Mouse (Mus musculus): ENCODE measurements around the gene Cir1. TPM values are rescaled to one million over a fixed set of nuclear protein-coding genes. Genes with fewer than 3 reads are reported as not detected.

Gene Cir1
- polyA plus RNA-seq, 1 experiment = 24.1 TPM

GRCm38 (mm10) chr2:73313117-73313501 is 608 bp upstream of the Cir1 start:
- Histone ChIP-seq H3K4me3 (ENCODE audit: insufficient read depth, low read length) (peak overlapping the region; percentile 96), H3K27ac (ENCODE audit: insufficient read depth, low read depth, low read length) (peak overlapping the region; percentile 87), H3K4me1 (ENCODE audit: control insufficient read depth, insufficient read depth, low read length) (peaks cover 12% of the 10 kb centered on the region)
- no peak for TF ChIP-seq CTCF (IDR thresholded peaks at IDR 0.05; ENCODE audit: low read depth, low read length)

DNA sequence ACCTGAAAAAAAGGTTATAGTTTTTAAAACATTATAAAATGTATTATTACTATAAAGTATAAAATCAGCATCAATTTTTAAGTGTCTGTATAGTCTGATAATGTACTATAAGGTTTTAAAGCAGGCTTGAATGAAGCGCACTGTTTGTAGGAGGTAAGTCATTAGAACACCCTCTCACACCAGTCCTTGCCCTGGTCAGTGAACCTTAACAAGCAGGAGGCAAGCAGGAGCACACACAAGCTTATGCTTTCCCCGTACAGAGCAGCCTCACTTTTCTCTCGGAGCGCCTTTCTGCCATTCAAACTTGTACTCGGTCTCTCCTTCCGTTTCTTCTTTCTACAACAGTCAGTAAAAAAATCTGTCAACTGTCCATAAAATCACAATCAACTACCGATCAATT is 6.5 kb downstream of the Cir1 start:
- peaks cover 5% of the 10 kb centered on the region; the same call in 1 of the 2 replicates for H3K4me1 ChIP-seq (ENCODE audit: control insufficient read depth, insufficient read depth, low read length)
- H3K4me3 ChIP-seq (ENCODE audit: insufficient read depth, low read length) = no peak overlapping the region
- no peak overlapping the region for H3K27ac ChIP-seq (ENCODE audit: insufficient read depth, low read depth, low read length)
- TF ChIP-seq POLR2A (IDR thresholded peaks at IDR 0.05; ENCODE audit: borderline replicate concordance, low read depth, low read length) (no peak), CTCF (IDR thresholded peaks at IDR 0.05; ENCODE audit: low read depth, low read length) (no peak)

- H3K27ac ChIP-seq (ENCODE audit: insufficient read depth, low read depth, low read length) = no peak overlapping the region
- H3K4me3 ChIP-seq (ENCODE audit: insufficient read depth, low read length) = no peak overlapping the region
- 0 out of 2 replicates have a peak, but pooled peaks cover 2% of the 10 kb centered on the region for H3K4me1 ChIP-seq (ENCODE audit: control insufficient read depth, insufficient read depth, low read length)
- TF ChIP-seq CTCF (IDR thresholded peaks at IDR 0.05; ENCODE audit: low read depth, low read length) (no peak), POLR2A (IDR thresholded peaks at IDR 0.05; ENCODE audit: borderline replicate concordance, low read depth, low read length) (no peak)
Measured at GRCm38 (mm10) chr2:73304506-73304905, 8.0 kb downstream of the Cir1 start.

GRCm38 (mm10) chr2:73302722-73303121 is 9.8 kb downstream of the Cir1 start:
- Histone ChIP-seq H3K4me1 (ENCODE audit: control insufficient read depth, insufficient read depth, low read length) (0 out of 2 replicates have a peak, but pooled peaks cover 2% of the 10 kb centered on the region), H3K4me3 (ENCODE audit: insufficient read depth, low read length) (no peak overlapping the region), H3K27ac (ENCODE audit: insufficient read depth, low read depth, low read length) (no peak overlapping the region)
- TF ChIP-seq CTCF (IDR thresholded peaks at IDR 0.05; ENCODE audit: low read depth, low read length) = no peak
- no peak for TF ChIP-seq POLR2A (IDR thresholded peaks at IDR 0.05; ENCODE audit: borderline replicate concordance, low read depth, low read length)

- no peak overlapping the region for H3K4me3 ChIP-seq (ENCODE audit: insufficient read depth, low read length)
- H3K27ac ChIP-seq (ENCODE audit: insufficient read depth, low read depth, low read length) = no peak overlapping the region
- TF ChIP-seq CTCF (IDR thresholded peaks at IDR 0.05; ENCODE audit: low read depth, low read length) (no peak), POLR2A (IDR thresholded peaks at IDR 0.05; ENCODE audit: borderline replicate concordance, low read depth, low read length) (no peak)
- H3K4me1 ChIP-seq (ENCODE audit: control insufficient read depth, insufficient read depth, low read length) = 0 out of 2 replicates have a peak, but pooled peaks cover 2% of the 10 kb centered on the region
Measured at GRCm38 (mm10) chr2:73301979-73302378, 10.5 kb downstream of the Cir1 start.

DNA sequence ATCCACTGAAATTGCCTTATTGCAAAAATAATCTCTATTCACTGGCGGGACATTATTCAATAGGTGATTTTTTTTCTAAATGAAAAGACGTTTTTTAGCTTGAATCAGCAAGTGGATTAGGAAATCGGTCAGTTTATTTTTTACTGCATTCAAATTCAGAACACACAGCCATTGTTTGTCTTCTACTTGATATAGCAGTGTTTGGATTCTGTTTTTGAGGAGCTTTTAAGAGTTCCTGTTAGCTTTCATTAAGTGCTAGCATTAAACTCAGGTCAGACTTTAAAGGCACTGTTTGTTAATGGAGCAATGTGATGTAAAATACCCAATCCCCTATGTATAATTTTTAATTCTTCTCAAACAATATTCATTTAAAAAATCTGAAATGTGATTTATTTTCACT is 13.7 kb downstream of the Cir1 start:
- H3K4me1 ChIP-seq (ENCODE audit: control insufficient read depth, insufficient read depth, low read length) = no peaks in the 10 kb centered on the region
- H3K4me3 ChIP-seq (ENCODE audit: insufficient read depth, low read length) = no peak overlapping the region
- no peak overlapping the region for H3K27ac ChIP-seq (ENCODE audit: insufficient read depth, low read depth, low read length)
- TF ChIP-seq CTCF (IDR thresholded peaks at IDR 0.05; ENCODE audit: low read depth, low read length) (no peak), POLR2A (IDR thresholded peaks at IDR 0.05; ENCODE audit: borderline replicate concordance, low read depth, low read length) (no peak)

- Histone ChIP-seq H3K4me1 (ENCODE audit: control insufficient read depth, insufficient read depth, low read length) (no peaks in the 10 kb centered on the region), H3K27ac (ENCODE audit: insufficient read depth, low read depth, low read length) (no peak overlapping the region), H3K4me3 (ENCODE audit: insufficient read depth, low read length) (no peak overlapping the region)
- TF ChIP-seq CTCF (IDR thresholded peaks at IDR 0.05; ENCODE audit: low read depth, low read length) (no peak), POLR2A (IDR thresholded peaks at IDR 0.05; ENCODE audit: borderline replicate concordance, low read depth, low read length) (no peak)
Measured at GRCm38 (mm10) chr2:73298154-73298553, 14.3 kb downstream of the Cir1 start.

DNA sequence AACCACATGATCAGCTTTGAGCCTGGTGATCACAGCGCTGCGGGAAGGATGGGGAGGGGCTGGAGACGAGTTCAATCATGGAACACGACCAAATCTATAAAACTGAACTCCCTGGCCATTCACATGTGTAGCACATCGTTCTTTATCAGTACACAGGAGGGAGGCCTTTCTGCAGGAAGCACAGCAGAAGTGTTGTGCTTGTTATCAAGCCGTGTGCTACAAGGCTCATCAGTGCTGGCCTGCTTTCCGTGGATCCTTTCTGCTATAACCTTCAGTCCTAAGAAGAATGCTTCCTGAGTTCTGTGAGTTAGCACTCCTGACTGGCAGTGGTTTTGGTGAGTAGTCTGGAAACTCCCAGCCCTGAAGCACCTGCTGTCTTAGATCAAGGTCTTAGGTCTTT is 17.5 kb downstream of the Cir1 start:
- Histone ChIP-seq H3K4me1 (ENCODE audit: control insufficient read depth, insufficient read depth, low read length) (no peaks in the 10 kb centered on the region), H3K27ac (ENCODE audit: insufficient read depth, low read depth, low read length) (no peak overlapping the region), H3K4me3 (ENCODE audit: insufficient read depth, low read length) (no peak overlapping the region)
- TF ChIP-seq POLR2A (IDR thresholded peaks at IDR 0.05; ENCODE audit: borderline replicate concordance, low read depth, low read length) (no peak), CTCF (IDR thresholded peaks at IDR 0.05; ENCODE audit: low read depth, low read length) (no peak)

DNA sequence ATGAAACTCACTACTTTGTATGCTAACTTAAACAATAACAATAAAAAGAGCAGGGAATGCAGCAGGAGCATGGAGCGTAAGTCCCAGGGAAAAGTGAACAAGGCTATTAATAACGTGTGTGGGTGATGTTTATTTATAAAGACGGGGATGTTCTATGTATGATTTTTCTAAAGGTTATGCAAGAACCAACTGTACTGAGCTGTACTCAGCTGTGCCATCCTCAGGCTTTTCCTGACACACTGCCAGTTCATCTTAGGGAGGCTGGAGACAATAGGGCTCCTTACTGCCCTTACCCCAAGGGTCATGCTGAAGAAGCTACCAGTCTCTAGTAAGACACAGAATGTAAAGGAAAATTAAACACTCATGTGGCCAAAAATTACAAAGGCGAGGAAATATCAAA is 21.4 kb downstream of the Cir1 start:
- no peak overlapping the region for H3K27ac ChIP-seq (ENCODE audit: insufficient read depth, low read depth, low read length)
- no peaks in the 10 kb centered on the region for H3K4me1 ChIP-seq (ENCODE audit: control insufficient read depth, insufficient read depth, low read length)
- no peak overlapping the region for H3K4me3 ChIP-seq (ENCODE audit: insufficient read depth, low read length)
- TF ChIP-seq CTCF (IDR thresholded peaks at IDR 0.05; ENCODE audit: low read depth, low read length) (no peak), POLR2A (IDR thresholded peaks at IDR 0.05; ENCODE audit: borderline replicate concordance, low read depth, low read length) (no peak)

- no peak overlapping the region for H3K27ac ChIP-seq (ENCODE audit: insufficient read depth, low read depth, low read length)
- TF ChIP-seq CTCF (IDR thresholded peaks at IDR 0.05; ENCODE audit: low read depth, low read length) (no peak), POLR2A (IDR thresholded peaks at IDR 0.05; ENCODE audit: borderline replicate concordance, low read depth, low read length) (no peak)
- H3K4me3 ChIP-seq (ENCODE audit: insufficient read depth, low read length) = no peak overlapping the region
- no peaks in the 10 kb centered on the region for H3K4me1 ChIP-seq (ENCODE audit: control insufficient read depth, insufficient read depth, low read length)
Measured at GRCm38 (mm10) chr2:73285630-73286029, 26.9 kb downstream of the Cir1 start.

DNA sequence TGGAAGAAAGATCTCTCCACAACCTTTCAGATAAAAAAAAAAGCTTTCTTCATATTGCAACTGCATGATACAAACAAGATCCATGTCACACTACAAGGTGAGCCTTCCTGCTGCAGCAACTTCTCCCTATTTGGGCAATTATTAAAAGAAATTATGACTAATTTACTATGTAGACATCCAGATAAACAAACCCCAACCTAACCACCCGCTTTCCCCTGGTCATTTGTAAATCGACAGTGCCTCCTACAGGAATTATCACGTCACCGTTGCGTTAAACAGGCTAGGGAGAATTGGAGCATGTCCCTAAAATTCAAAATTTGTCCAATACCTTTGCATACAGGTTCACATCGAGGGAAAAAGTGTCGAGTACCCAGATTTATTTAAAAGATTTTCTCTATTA is 30.8 kb downstream of the Cir1 start:
- H3K4me1 ChIP-seq (ENCODE audit: control insufficient read depth, insufficient read depth, low read length) = no peaks in the 10 kb centered on the region; the same call in 1 of the 2 replicates
- no peak overlapping the region for H3K27ac ChIP-seq (ENCODE audit: insufficient read depth, low read depth, low read length)
- TF ChIP-seq CTCF (IDR thresholded peaks at IDR 0.05; ENCODE audit: low read depth, low read length) (no peak), POLR2A (IDR thresholded peaks at IDR 0.05; ENCODE audit: borderline replicate concordance, low read depth, low read length) (no peak)
- no peak overlapping the region for H3K4me3 ChIP-seq (ENCODE audit: insufficient read depth, low read length)

Data from bone marrow macrophage, adult 2 months (primary cell).